Mouse (Mus musculus) heart, embryonic 16.5 days (tissue): ENCODE measurements at regions not wholly inside any gene's neighbourhood (a gene's known extent, or its start where the extent isn't known, plus 50 kb on each side); places are given as distances from the start of the nearest gene placed in this dataset.
"Not testable (repeated sequence)": the region's sequence is repeated elsewhere in the genome, so short reads cannot be mapped to it uniquely, and the experiment has no call there.

Experiments used
- ATAC-seq: fragments of 200-750 bp; cut with Nextera tagmentation; replicated peaks from 2 replicates; pipeline ENCODE4 v1.8.0; 2017; ENCODE audit warnings: moderate number of reproducible peaks; ENCODE audit not compliant: insufficient read depth, low FRiP score; ENCODE audit errors: extremely low read depth
- H3K27ac ChIP-seq: fragments of 300-500 bp; sonication (generic); 2 replicates; pipeline ENCODE4 v1.5.1; 2014; ENCODE audit warnings: mild to moderate bottlenecking, low read length, control low read depth, moderate library complexity
- H3K27me3 ChIP-seq: fragments of 300-500 bp; sonication (generic); 2 replicates; pipeline ENCODE4 v1.6.1; 2014; ENCODE audit warnings: low read length, mixed read lengths; ENCODE audit not compliant: control insufficient read depth, insufficient read depth
- H3K36me3 ChIP-seq: fragments of 300-500 bp; sonication (generic); 2 replicates; pipeline ENCODE4 v1.6.1; 2014; ENCODE audit not compliant: control insufficient read depth, insufficient read depth
- H3K4me1 ChIP-seq: fragments of 300-500 bp; sonication (generic); 2 replicates; pipeline ENCODE4 v1.6.1; 2014; ENCODE audit warnings: low read length, mixed read lengths; ENCODE audit not compliant: control insufficient read depth, insufficient read depth
- H3K4me2 ChIP-seq: fragments of 300-500 bp; sonication (generic); 2 replicates; pipeline ENCODE4 v1.6.1; 2014; ENCODE audit warnings: low read depth, mild to moderate bottlenecking, control low read depth, low read length
- H3K4me3 ChIP-seq: fragments of 300-500 bp; sonication (generic); 2 replicates; pipeline ENCODE4 v1.5.1; 2014; ENCODE audit warnings: mild to moderate bottlenecking, control low read depth, low read length
- H3K9ac ChIP-seq: fragments of 300-500 bp; sonication (generic); 2 replicates; pipeline ENCODE4 v1.6.1; 2014; ENCODE audit warnings: low read length, control low read depth
- H3K9me3 ChIP-seq: fragments of 300-500 bp; sonication (generic); replicated peaks from 2 replicates; pipeline ENCODE4 v1.6.1; 2016; ENCODE audit warnings: low read length; ENCODE audit not compliant: control insufficient read depth
- WGBS: fragments of 180-500 bp; shearing (Covaris S2); extraction: QIAGEN DNeasy Blood & Tissue Kit; methylation state at CpG from one replicate; pipeline ENCODE4 v1.1.7; 2014; 5-methylcytosine and 5-hydroxymethylcytosine counted together

DNA sequence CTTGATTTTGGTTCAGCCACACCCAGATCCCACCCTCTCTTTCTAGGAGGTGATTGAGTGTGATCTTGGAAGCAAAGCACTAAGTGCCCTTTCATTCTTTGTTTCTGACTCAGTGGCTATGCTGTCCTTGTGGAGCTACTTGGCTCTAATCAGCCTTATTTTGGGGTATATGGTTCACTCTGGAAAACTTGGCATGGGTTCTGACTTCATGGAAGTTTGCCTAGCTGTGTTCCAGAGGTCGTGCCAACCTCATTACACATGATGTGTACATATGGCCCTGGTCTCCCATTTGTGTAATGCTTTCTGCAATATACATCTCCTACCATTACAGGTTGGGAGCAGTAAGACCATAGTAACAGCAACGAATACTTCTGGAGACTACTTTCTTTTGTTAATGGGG lies 199.9 kb upstream of the Pbx1 start:
- H3K36me3 ChIP-seq = no peaks in the 10 kb centered on the region
- no peaks in the 10 kb centered on the region for H3K4me1 ChIP-seq
- H3K9ac ChIP-seq = no peak overlapping the region
- no peak for ATAC-seq
- H3K4me3 ChIP-seq = no peak overlapping the region
- H3K27me3 ChIP-seq = no peaks in the 10 kb centered on the region
- H3K4me2 ChIP-seq = no peak overlapping the region
- no peaks in the 10 kb centered on the region for H3K9me3 ChIP-seq
- no peak overlapping the region for H3K27ac ChIP-seq
- WGBS = 81% methylated on average over 2 of the region's 2 CpGs

DNA sequence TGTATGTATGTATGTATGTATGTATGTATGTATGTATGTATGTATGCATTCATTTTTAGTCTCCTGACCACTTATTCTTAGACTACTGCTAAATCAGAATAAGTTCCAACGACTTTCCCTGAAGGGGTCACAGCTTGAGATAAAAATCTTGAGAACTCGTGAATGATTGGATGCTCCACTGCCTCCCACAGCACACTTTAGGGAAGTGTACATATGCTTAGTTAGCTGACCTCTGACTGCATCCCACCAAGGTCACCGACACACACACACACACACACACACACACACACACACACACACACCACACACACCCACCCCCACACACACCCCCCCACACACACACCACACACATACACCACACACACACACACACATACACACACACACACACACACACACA lies 169.9 kb upstream of the Pbx1 start:
- not testable (repeated sequence) for H3K27me3 ChIP-seq, H3K4me1 ChIP-seq, ATAC-seq, H3K9me3 ChIP-seq, H3K27ac ChIP-seq, H3K4me2 ChIP-seq, H3K36me3 ChIP-seq, H3K4me3 ChIP-seq, H3K9ac ChIP-seq
- 60% methylated on average over 3 of the region's 3 CpGs for WGBS

DNA sequence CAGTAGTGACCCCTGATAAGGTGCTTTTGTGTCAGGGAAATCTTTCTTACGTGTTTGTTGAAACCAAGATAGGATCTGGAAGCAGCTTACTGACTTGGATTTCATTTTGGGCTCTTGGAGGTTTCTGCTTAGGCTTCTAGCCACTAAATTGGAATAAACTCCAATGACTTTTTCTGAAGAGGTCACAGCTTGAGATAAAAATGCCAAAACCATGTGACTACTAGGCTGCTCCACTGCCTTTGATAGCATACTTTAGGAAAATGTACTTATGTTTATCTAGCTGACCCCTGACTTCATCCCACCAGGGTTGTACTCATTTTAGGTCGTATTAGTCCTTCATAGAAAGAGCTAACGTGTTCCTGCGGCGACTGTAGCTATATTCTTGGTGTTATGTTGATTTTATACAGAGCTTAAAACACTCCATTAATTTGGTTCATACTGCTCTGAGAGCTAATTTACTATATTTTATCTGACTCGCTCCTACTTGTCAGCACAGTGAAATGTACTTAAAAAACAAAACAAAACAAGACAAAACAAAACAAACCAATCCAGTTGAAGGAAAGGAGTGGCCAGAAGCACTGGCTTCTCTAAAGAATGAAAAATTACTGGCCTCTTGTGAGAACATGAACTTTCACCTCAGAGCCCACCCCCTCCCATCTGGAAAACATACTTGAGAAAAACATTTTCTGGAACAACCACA lies 168.5 kb upstream of the Pbx1 start:
- no peaks in the 10 kb centered on the region for H3K9me3 ChIP-seq
- H3K27me3 ChIP-seq = no peaks in the 10 kb centered on the region
- H3K4me1 ChIP-seq = peaks cover 4% of the 10 kb centered on the region; the same call in 1 of the 2 replicates
- H3K4me2 ChIP-seq = no peak overlapping the region
- no peak overlapping the region for H3K9ac ChIP-seq
- no peak overlapping the region for H3K4me3 ChIP-seq
- no peak overlapping the region for H3K27ac ChIP-seq
- no peak for ATAC-seq
- 74% methylated on average over 6 of the region's 6 CpGs for WGBS
- H3K36me3 ChIP-seq = no peaks in the 10 kb centered on the region

DNA sequence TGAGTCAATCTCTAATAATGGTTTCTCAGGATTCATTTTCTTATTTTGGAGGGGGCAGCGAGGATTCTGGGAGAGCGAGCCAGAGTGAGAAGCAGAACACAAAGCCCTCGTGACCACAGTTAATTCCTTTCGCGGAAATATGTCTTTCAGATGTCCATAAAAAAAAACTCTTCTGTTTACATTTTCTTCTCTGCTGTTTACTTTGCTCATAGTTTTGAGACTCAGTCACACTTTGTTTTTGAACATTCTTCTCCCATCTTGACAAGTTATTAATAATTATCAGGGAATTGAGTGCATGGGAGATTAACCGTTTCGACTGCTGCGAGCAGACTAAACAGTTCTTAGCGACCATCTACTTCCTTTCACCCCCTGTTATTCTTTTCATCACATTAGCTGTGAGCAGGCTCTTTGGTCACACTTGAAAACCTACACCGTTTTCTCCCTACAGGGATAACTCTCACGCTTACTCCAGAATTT lies 166.2 kb upstream of the Pbx1 start:
- peak overlapping the region; percentile 27 for H3K4me3 ChIP-seq
- no peak overlapping the region for H3K27ac ChIP-seq
- no peak for ATAC-seq

DNA sequence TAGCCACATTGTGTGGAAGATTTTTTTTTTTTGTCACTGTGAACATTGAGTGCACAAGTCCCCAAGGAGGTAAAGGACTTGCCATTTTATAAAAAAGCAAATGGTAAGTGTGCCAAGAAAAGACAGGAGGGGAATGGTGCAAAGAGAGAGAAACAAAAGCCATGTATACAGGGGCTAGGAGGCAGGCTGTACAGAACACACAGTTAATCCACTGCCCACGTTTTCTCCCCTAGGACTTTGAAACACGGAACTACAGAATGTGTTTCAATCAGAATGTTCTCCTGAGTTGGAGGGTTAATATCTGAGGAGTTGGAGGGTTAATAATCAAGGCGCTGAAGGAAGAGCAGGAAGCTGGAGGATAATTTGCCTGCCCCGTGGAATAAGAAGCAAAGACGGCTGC lies 165.4 kb upstream of the Pbx1 start:
- Histone ChIP-seq H3K4me1 (peaks cover 4% of the 10 kb centered on the region; the same call in 1 of the 2 replicates), H3K9ac (no peak overlapping the region), H3K4me2 (peak overlapping the region; percentile 35; the same call in 1 of the 2 replicates), H3K9me3 (no peaks in the 10 kb centered on the region), H3K36me3 (no peaks in the 10 kb centered on the region), H3K27me3 (no peaks in the 10 kb centered on the region), H3K4me3 (no peak overlapping the region), H3K27ac (no peak overlapping the region)
- ATAC-seq = no peak
- WGBS = 42% methylated on average over 5 of the region's 5 CpGs

More for the DNA sequence above, 166.2 kb upstream of the Pbx1 start:
- no peaks in the 10 kb centered on the region for H3K9me3 ChIP-seq
- no peaks in the 10 kb centered on the region for H3K27me3 ChIP-seq
- 31% methylated on average over 11 of the region's 11 CpGs for WGBS
- peaks cover 4% of the 10 kb centered on the region; the same call in 1 of the 2 replicates for H3K4me1 ChIP-seq
- H3K9ac ChIP-seq = no peak overlapping the region
- H3K36me3 ChIP-seq = no peaks in the 10 kb centered on the region
- H3K4me2 ChIP-seq = peak overlapping the region; percentile 35

DNA sequence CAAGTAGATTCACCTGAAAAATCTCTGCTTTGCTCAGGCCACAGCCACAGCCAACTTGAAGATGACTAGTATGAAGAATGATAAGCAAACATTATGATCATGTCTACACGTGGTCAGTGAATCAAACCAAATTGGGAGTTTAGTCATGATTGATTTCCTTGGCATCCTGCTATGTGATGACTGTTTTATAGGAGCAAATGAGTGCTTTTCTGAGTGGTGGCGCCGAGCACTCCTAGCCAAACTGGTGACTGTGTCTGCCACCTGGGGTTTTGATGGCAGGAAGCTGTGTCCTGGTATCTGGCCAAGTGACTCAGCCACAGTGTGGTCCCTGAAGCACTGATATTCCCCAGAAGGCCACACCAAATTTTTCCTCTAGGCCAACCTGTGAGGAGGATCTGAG lies 152.1 kb upstream of the Pbx1 start:
- Histone ChIP-seq H3K27ac (no peak overlapping the region), H3K9me3 (no peaks in the 10 kb centered on the region), H3K27me3 (no peaks in the 10 kb centered on the region; the same call in 1 of the 2 replicates), H3K9ac (no peak overlapping the region), H3K36me3 (no peaks in the 10 kb centered on the region), H3K4me3 (no peak overlapping the region), H3K4me2 (no peak overlapping the region), H3K4me1 (peaks cover 4% of the 10 kb centered on the region; the same call in 1 of the 2 replicates)
- no peak for ATAC-seq
- 74% methylated on average over 3 of the region's 3 CpGs for WGBS

DNA sequence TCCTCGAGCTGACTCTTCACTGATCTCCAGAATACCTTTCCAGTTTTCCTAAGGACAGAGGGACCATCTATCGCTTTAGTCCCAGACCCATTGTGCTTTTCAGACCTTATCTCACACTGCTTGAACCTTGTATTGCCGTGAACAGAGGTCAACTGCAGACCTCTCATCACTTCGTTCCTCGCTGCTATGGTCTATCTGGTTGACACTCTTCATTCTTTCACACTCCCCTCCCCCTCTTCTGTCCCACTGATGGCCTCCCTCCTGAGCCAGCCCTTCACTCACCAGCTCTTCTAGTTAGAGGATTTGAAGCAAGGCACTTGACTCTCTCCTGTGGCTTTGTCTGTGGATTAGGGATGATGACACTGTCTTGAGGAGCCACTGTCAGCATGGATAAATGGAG lies 150.4 kb upstream of the Pbx1 start:
- Histone ChIP-seq H3K9me3 (no peaks in the 10 kb centered on the region), H3K4me1 (peaks cover 4% of the 10 kb centered on the region; the same call in 1 of the 2 replicates), H3K4me2 (no peak overlapping the region), H3K36me3 (no peaks in the 10 kb centered on the region), H3K27me3 (no peaks in the 10 kb centered on the region; the same call in 1 of the 2 replicates), H3K4me3 (no peak overlapping the region), H3K9ac (no peak overlapping the region), H3K27ac (no peak overlapping the region)
- WGBS = 19% methylated on average over 5 of the region's 5 CpGs
- ATAC-seq = 0 out of 2 replicates have a peak, but pooled peaks have one; percentile 6

DNA sequence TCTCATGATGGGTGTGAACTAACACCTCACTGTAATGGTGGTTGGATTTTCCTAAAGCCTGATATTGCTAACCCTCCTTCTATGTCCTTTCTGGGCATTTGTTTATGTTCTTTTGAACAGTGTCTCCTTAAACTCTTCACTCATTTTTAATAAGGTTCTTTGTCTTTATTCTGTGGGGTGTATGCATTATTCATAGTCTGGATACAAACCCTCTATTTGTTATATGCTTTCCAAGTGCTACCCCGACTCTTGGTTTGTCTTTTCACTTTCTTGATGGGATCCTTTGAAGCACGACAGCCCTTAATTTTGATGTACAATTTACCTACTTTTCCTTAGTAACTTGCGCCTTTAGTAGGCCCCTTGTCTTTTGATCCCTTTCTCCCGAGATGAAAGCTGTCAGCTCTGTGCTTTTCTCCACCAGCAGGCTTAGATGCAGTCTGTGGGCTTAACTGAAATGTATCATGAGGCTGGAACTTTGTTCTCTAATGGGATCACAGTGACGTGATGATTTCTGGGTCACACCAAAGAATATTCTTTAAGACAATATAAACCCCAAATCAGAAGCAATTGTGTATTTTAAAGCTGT lies 138.0 kb upstream of the Pbx1 start:
- Histone ChIP-seq H3K27ac (no peak overlapping the region), H3K9ac (no peak overlapping the region), H3K9me3 (no peaks in the 10 kb centered on the region), H3K4me1 (no peaks in the 10 kb centered on the region), H3K4me2 (no peak overlapping the region), H3K27me3 (no peaks in the 10 kb centered on the region), H3K4me3 (no peak overlapping the region), H3K36me3 (no peaks in the 10 kb centered on the region)
- no peak for ATAC-seq
- WGBS = 78% methylated on average over 5 of the region's 5 CpGs

DNA sequence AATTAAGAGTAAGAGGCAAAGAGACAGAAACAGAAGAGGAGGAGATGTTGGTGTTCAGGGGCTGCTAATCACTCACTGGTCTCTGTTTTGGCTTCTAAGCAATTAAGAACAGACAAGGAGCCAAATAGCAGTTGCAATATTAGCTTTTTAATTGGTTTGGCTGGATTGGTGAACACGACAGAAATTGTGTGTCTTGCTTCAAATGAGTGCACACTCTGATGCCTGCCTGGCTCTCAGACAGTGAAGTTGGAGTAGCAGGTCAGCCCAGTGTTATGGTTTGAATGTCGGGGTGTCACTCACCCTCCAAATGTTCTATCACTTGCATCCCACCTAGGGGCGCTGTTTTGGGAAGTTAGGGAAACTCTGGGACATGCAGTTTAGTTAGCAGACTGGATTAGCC lies 120.3 kb upstream of the Pbx1 start:
- H3K27me3 ChIP-seq = no peaks in the 10 kb centered on the region
- no peaks in the 10 kb centered on the region for H3K4me1 ChIP-seq
- no peak overlapping the region for H3K27ac ChIP-seq
- no peak for ATAC-seq
- no peaks in the 10 kb centered on the region for H3K9me3 ChIP-seq
- no peak overlapping the region for H3K4me2 ChIP-seq
- H3K9ac ChIP-seq = no peak overlapping the region
- 80% methylated on average over 3 of the region's 3 CpGs for WGBS
- no peaks in the 10 kb centered on the region for H3K36me3 ChIP-seq
- no peak overlapping the region for H3K4me3 ChIP-seq
